Mouse (Mus musculus) liver, embryonic 15.5 days (tissue): Measurements from ENCODE around the gene Il1r2. TPM values are rescaled to one million over a fixed set of nuclear protein-coding genes. Genes with fewer than 3 reads are reported as not detected.

Experiments used
- ATAC-seq: fragments of 200-750 bp; cut with Nextera tagmentation; 2 replicates; pipeline ENCODE4 v1.8.0; 2017; ENCODE audit warnings: moderate number of reproducible peaks, mild to moderate bottlenecking, moderate library complexity; ENCODE audit not compliant: insufficient read depth
- H3K27ac ChIP-seq: fragments of 300-500 bp; sonication (generic); replicated peaks from 2 replicates; pipeline ENCODE4 v1.5.1; 2015; ENCODE audit warnings: mild to moderate bottlenecking, inconsistent platforms
- H3K27me3 ChIP-seq: fragments of 300-500 bp; sonication (generic); 2 replicates; pipeline ENCODE4 v1.6.1; 2015; ENCODE audit warnings: mild to moderate bottlenecking, inconsistent platforms
- H3K36me3 ChIP-seq: fragments of 300-500 bp; sonication (generic); replicated peaks from 2 replicates; pipeline ENCODE4 v1.6.1; 2015; ENCODE audit warnings: moderate library complexity, mild to moderate bottlenecking, inconsistent platforms
- H3K4me1 ChIP-seq: fragments of 300-500 bp; sonication (generic); replicated peaks from 2 replicates; pipeline ENCODE4 v1.6.1; 2015; ENCODE audit warnings: inconsistent platforms
- H3K4me2 ChIP-seq: fragments of 300-500 bp; sonication (generic); 2 replicates; pipeline ENCODE4 v1.6.1; 2015; ENCODE audit warnings: moderate library complexity, mild to moderate bottlenecking, inconsistent platforms
- H3K4me3 ChIP-seq: fragments of 300-500 bp; sonication (generic); replicated peaks from 2 replicates; pipeline ENCODE4 v1.5.1; 2015; ENCODE audit warnings: mild to moderate bottlenecking, inconsistent platforms
- H3K9ac ChIP-seq: fragments of 300-500 bp; sonication (generic); 2 replicates; pipeline ENCODE4 v1.6.1; 2015; ENCODE audit warnings: moderate library complexity, mild to moderate bottlenecking, inconsistent platforms
- H3K9me3 ChIP-seq: fragments of 300-500 bp; sonication (generic); replicated peaks from 2 replicates; pipeline ENCODE4 v1.6.1; 2016; ENCODE audit warnings: inconsistent platforms
- WGBS: fragments of 180-500 bp; shearing (Covaris S2); methylation state at CpG from one replicate; pipeline ENCODE4 v1.1.7; 2015; ENCODE audit warnings: mixed read lengths; ENCODE audit not compliant: insufficient replicate concordance; 5-methylcytosine and 5-hydroxymethylcytosine counted together
- polyA plus RNA-seq: library from polyadenylated mRNA; unstranded; fragments of >200 nt; fragmentation: Nextera tagmentation; extraction: Ambion mirVana; gene quantifications from 2 replicates; pipeline ENCODE4 v1.2.1, GENCODE M21; 2015

Il1r2 gene
- polyA plus RNA-seq, 1 experiment from 2014 or later: 1.8 TPM

DNA sequence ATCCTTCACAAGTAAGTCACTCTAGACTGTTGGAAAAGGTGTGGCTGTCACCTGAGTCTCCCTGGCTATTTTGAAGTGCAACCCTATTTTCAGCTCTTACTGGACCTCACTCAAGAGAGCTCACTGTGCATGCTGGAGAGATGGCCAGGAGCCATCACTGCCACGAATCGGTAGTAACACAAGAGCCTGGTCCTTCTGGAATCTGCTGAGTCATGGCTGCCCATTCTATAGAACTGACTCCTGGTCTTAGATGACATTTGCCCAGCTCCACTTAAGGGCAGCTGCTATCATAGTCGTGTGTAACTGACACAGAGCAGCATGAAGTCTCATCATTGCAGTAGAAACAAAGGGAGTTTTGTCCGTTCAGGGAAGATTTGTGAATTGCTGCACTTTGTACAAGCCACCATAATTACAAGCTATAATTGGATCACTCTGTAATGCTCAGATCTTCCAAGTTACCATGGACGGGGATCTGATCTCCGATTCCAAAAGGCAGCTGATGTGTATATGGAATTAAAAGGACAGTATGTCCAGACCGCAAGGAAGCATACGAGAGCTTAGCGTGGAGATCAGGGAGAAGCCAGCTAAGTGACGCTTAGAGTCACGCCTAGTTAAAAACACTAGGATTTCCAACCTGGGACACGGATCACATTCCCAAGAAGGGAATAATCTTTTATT lies 40.0 kb upstream of the Il1r2 start:
- WGBS: 62% methylated on average over 12 of the region's 12 CpGs
- Histone ChIP-seq H3K36me3 (no peaks in the 10 kb centered on the region), H3K9me3 (no peaks in the 10 kb centered on the region), H3K27ac (no peak overlapping the region), H3K27me3 (no peaks in the 10 kb centered on the region), H3K9ac (no peak overlapping the region), H3K4me2 (no peak overlapping the region), H3K4me3 (no peak overlapping the region), H3K4me1 (no peaks in the 10 kb centered on the region)
- no peak for ATAC-seq

DNA sequence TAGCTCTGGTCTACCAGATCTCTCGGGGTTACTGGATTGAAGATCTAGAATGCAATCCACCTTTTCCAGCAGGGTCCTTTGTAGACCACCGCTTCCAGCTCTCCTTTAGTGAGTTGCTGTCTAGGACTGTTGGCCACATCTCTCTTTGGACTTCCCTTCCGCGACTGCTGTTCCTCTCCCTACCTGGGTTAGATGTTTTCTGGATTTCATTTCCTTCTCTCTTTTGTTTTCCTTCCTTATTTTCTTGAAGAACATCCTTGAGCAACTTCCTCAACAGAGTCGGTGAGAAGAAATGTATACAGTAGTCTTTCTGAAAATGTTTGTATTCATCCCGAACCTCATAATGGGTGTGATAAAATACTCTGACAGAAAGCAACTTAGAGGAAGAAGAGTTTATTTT lies 36.0 kb upstream of the Il1r2 start:
- ATAC-seq: no peak
- no peaks in the 10 kb centered on the region for H3K4me1 ChIP-seq
- 49% methylated on average over 6 of the region's 6 CpGs for WGBS
- H3K9me3 ChIP-seq: no peaks in the 10 kb centered on the region
- no peak overlapping the region for H3K4me2 ChIP-seq
- no peak overlapping the region for H3K27ac ChIP-seq
- no peak overlapping the region for H3K4me3 ChIP-seq
- no peaks in the 10 kb centered on the region for H3K36me3 ChIP-seq
- no peaks in the 10 kb centered on the region for H3K27me3 ChIP-seq
- H3K9ac ChIP-seq: no peak overlapping the region

DNA sequence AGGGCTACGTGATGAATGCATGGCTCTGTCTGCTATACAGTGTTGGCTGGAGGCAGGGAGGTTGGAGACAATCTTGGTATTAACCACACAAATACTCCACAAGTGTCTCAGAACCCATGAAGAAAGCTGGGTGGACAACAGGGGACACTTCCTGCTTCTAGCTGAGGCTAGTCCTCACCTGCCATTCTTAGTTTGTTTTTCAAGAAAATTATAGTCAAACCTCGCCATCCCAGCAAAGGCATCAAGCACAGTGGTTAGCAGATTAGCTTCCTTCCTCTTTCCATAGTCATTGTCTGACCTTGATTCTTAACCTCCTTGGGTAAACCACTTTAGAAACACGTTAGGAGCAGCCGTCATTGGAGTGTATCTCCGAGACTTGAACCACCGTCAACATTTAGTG lies 28.2 kb upstream of the Il1r2 start:
- Histone ChIP-seq H3K27ac (no peak overlapping the region), H3K27me3 (no peaks in the 10 kb centered on the region), H3K4me3 (no peak overlapping the region), H3K9me3 (no peaks in the 10 kb centered on the region), H3K9ac (no peak overlapping the region), H3K4me2 (no peak overlapping the region), H3K4me1 (no peaks in the 10 kb centered on the region), H3K36me3 (no peaks in the 10 kb centered on the region)
- ATAC-seq: no peak
- WGBS: 17% methylated on average over 6 of the region's 6 CpGs

DNA sequence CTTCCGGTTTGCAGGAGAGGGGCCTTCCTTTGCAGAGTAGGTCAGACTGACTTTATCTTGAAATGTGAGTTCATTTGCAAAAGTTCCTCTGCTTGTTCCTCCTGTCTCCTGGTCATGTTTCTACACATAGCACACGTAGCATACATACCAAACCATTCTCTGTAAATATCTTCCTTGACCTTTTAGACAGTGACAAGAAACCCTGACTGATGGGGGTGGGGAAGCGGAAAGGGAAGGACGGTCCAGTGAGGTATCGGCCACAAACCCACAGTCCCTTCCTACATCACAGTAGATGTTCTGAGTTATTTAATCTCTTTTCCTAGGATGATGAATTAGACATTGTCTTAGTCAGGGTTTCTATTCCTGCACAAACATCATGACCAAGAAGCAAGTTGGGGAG lies 27.3 kb upstream of the Il1r2 start:
- no peak for ATAC-seq
- no peaks in the 10 kb centered on the region for H3K27me3 ChIP-seq
- H3K4me1 ChIP-seq: no peaks in the 10 kb centered on the region
- 36% methylated on average over 5 of the region's 5 CpGs for WGBS
- no peak overlapping the region for H3K4me3 ChIP-seq
- H3K27ac ChIP-seq: no peak overlapping the region
- H3K9ac ChIP-seq: no peak overlapping the region
- no peak overlapping the region for H3K4me2 ChIP-seq
- no peaks in the 10 kb centered on the region for H3K9me3 ChIP-seq
- H3K36me3 ChIP-seq: no peaks in the 10 kb centered on the region

DNA sequence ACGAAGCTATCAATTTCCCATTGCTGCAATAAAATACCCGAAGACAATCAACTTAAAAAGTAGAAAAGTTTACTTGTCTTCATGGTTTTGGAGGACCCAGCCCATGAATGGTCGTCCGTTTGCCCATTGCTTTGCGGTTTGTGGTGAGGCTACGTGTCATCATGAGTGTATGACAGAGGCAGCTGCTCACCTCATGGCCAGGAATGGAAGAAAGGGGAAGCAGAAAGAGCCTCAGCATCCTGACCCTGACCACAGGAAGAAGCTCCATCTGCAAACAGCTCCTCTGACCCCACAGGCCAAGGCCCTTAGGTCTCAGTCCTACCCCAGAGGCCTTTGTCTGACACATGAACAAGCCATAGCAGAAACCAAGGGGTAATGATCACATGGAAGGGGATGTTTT lies 22.7 kb upstream of the Il1r2 start:
- Histone ChIP-seq H3K9ac (no peak overlapping the region), H3K4me1 (no peaks in the 10 kb centered on the region), H3K27ac (no peak overlapping the region), H3K27me3 (no peaks in the 10 kb centered on the region), H3K36me3 (no peaks in the 10 kb centered on the region), H3K4me2 (no peak overlapping the region), H3K9me3 (no peaks in the 10 kb centered on the region), H3K4me3 (no peak overlapping the region)
- WGBS: 36% methylated on average over 6 of the region's 6 CpGs
- no peak for ATAC-seq

DNA sequence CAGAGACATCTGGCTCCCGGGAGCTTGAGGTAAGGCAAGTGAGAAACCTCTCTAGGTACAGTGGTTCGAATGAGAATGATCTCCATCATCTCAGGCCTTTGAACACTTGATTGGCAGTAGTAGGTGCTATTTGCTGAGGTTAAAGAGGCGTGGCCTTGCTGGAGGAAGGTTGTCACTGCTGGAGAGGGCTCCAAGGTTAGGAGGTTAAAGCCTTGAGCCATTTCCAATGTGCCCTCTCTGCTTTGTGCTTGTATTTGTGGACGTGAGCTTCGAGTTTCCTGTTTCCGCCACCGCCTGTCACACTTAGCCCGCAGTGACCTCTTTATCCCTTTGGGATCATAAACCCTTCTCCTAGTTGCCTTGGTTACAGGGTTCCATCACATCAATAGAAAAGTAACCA lies 21.7 kb upstream of the Il1r2 start:
- Histone ChIP-seq H3K9me3 (no peaks in the 10 kb centered on the region), H3K4me2 (no peak overlapping the region), H3K27ac (no peak overlapping the region), H3K4me1 (no peaks in the 10 kb centered on the region), H3K27me3 (no peaks in the 10 kb centered on the region), H3K36me3 (no peaks in the 10 kb centered on the region), H3K9ac (no peak overlapping the region), H3K4me3 (no peak overlapping the region)
- no peak for ATAC-seq
- WGBS: 54% methylated on average over 8 of the region's 8 CpGs

DNA sequence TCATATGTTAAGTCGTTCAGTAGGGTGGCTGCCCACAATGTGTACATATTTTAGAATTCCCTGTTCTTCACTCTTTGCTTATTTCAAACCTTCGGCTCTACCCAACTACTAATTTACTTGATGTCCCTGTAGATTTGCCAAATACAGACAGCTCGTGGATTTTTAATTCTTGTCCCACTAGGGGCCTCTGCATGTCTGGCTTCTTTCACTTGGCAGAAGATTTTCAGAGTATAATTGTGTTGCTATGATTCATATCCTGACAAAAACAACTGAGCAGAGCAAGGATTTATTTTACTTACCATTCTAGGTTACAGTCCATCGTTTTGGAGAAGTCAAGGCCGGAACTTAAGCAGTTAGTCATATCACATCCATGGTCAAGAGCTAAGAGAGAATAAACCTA lies 20.8 kb upstream of the Il1r2 start:
- Histone ChIP-seq H3K4me2 (no peak overlapping the region), H3K27ac (no peak overlapping the region), H3K27me3 (no peaks in the 10 kb centered on the region), H3K4me3 (no peak overlapping the region), H3K9ac (no peak overlapping the region), H3K4me1 (no peaks in the 10 kb centered on the region), H3K9me3 (no peaks in the 10 kb centered on the region), H3K36me3 (no peaks in the 10 kb centered on the region)
- 62% methylated on average over 5 of the region's 5 CpGs for WGBS
- no peak for ATAC-seq

DNA sequence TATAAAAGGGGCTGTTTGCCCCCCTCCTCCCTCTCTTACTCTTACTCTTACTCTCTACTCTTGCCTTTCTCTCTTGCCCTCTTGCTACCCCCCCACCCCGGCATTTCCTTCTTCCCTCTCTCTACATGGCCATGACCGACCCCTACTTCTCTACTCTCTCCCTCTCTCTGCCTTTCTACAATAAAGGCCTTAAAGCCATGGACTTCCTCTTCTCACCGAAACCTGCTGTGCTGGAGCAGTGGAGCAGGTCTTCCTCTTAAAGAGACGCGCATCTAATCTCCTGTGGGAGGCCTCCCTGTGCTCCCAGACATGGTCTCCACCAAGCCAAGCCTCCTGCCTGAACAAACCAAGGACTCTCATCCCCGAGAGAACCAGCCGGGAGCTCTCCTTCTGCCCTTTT lies 18.8 kb upstream of the Il1r2 start:
- no peaks in the 10 kb centered on the region for H3K9me3 ChIP-seq
- no peak for ATAC-seq
- H3K9ac ChIP-seq: no peak overlapping the region
- H3K4me1 ChIP-seq: no peaks in the 10 kb centered on the region
- H3K4me3 ChIP-seq: no peak overlapping the region
- no peak overlapping the region for H3K27ac ChIP-seq
- H3K27me3 ChIP-seq: no peaks in the 10 kb centered on the region
- H3K36me3 ChIP-seq: no peaks in the 10 kb centered on the region
- H3K4me2 ChIP-seq: no peak overlapping the region
- 43% methylated on average over 7 of the region's 7 CpGs for WGBS

DNA sequence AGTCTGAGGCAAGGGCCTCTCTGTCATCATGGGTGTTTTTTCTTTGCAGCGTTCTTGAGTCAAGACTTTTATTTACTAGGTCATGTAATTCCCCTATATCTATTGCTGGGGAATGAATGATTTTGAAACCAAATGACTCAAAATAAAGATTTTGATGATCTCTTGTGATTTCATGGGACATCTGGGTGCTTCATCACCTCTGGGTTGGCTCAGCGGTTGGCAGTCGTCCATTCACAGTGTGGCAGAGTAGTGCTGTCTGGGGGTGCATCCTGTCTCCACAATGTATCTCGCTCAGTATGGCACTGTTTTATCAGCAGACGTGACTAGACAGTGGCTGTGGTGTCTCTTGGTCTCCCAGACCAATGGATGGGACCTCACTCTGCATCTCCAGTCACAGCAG lies 17.9 kb upstream of the Il1r2 start:
- ATAC-seq: no peak

DNA sequence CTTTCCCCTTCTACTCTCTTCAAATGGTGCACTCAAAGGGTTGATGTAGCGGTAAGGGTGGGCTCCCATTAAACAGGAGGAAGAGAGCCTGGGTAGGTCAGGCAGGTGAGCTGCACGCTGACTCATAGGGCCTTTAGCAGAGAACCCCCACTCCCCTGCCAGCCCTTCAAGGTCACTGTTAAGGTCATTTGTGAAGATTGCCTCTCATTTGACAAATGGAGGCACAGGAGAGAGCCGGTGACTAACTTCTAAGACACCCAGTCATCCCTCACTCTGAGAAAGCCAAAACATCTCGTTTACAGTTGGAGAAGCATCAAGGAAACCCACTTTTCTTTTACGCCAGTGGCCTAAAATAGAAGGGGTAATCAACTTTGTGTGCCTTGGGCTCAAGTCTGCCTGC lies 16.5 kb upstream of the Il1r2 start:
- Histone ChIP-seq H3K36me3 (no peaks in the 10 kb centered on the region), H3K27me3 (no peaks in the 10 kb centered on the region), H3K4me2 (no peak overlapping the region), H3K27ac (no peak overlapping the region), H3K9me3 (no peaks in the 10 kb centered on the region), H3K9ac (no peak overlapping the region), H3K4me1 (no peaks in the 10 kb centered on the region), H3K4me3 (no peak overlapping the region)
- 62% methylated on average over 5 of the region's 5 CpGs for WGBS
- no peak for ATAC-seq

More for the DNA sequence above, 17.9 kb upstream of the Il1r2 start:
- Histone ChIP-seq H3K27ac (no peak overlapping the region), H3K4me1 (no peaks in the 10 kb centered on the region), H3K4me3 (no peak overlapping the region), H3K9me3 (no peaks in the 10 kb centered on the region), H3K4me2 (no peak overlapping the region), H3K27me3 (no peaks in the 10 kb centered on the region), H3K9ac (no peak overlapping the region), H3K36me3 (no peaks in the 10 kb centered on the region)
- 61% methylated on average over 5 of the region's 5 CpGs for WGBS

DNA sequence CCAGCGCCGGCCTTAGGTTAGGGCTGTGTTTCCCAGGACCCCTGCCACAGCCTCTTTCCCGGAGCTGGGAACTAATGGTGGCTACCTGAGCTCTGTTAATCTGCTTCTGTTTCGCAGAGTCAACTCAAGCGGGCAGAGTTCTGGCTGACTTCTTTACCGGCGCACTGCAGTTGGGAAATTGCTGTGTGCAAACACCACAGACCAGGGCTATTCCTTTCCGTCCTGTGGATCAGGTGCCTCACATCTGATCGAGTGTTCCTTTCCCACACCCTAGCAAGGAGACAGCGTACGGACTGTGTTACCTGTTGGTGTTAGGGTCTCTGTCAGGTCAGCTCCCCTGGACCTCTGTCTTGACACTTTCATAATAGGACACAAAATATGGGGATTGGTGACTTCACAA lies 15.9 kb upstream of the Il1r2 start:
- H3K4me1 ChIP-seq: no peaks in the 10 kb centered on the region
- no peaks in the 10 kb centered on the region for H3K9me3 ChIP-seq
- no peak for ATAC-seq
- no peak overlapping the region for H3K4me2 ChIP-seq
- H3K27ac ChIP-seq: no peak overlapping the region
- H3K9ac ChIP-seq: no peak overlapping the region
- H3K36me3 ChIP-seq: no peaks in the 10 kb centered on the region
- 54% methylated on average over 11 of the region's 11 CpGs for WGBS
- H3K27me3 ChIP-seq: no peaks in the 10 kb centered on the region
- no peak overlapping the region for H3K4me3 ChIP-seq

DNA sequence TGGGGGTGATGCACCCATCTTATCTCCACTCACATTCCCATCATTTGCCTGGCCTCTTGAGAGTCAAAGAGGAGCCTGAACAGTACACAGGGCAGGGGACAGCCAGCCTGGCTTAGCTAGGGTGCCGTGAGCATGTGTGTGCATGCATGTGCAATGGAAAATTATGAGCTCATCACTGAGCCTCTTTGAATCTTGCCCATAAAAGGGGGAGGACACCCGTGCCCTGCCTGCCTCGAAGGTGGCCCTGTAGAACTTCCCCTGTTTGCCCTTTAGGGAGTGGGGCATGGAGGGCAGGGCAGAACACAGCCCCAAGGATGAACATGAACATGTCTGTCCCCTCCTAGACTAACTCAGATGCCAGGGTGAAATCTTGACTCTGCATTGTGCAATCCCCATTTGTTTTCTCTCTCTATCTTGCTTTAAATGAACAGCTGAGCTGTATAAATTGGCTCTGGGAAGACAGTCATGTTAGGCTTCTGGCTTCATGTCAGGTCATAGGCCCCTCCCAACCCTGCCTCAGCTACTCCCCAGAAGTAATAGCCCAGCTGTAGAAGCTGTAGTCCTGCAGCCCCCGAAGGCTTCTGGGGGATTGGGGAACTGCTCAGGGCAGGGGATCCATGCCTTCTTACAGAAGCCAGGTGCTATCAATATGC lies 14.6 kb upstream of the Il1r2 start:
- WGBS: 34% methylated on average over 4 of the region's 4 CpGs
- H3K27ac ChIP-seq: no peak overlapping the region
- no peaks in the 10 kb centered on the region for H3K27me3 ChIP-seq
- no peak overlapping the region for H3K9ac ChIP-seq
- no peak overlapping the region for H3K4me3 ChIP-seq
- H3K9me3 ChIP-seq: no peaks in the 10 kb centered on the region
- no peak for ATAC-seq
- H3K4me1 ChIP-seq: no peaks in the 10 kb centered on the region
- no peak overlapping the region for H3K4me2 ChIP-seq
- H3K36me3 ChIP-seq: no peaks in the 10 kb centered on the region
